ENCODE assay signal across 9 mouse cellular contexts in genomic region chr4:59760636-59761364, GRCm38 (mm10). TPM values are rescaled to one million over a fixed set of nuclear protein-coding genes. Genes with fewer than 3 reads are reported as not detected.
DNase-seq lines count a peak whose midpoint lies in the region; ATAC-seq lines count a peak whose summit lies in the region.
"Had no signal": no experiment of that assay in that cellular context is flagged by ENCODE, and none has a peak within 500 bp of the region (broad histone marks: within the 10 kb centered on the region; RNA-seq: fewer than 3 reads in every experiment).

No protein-coding gene starts in this region.

- H3K4me3 ChIP-seq in midbrain, embryonic 11.5 days (ENCODE audit: low read depth, low read length), result no peak overlapping the region
- H3K4me3 ChIP-seq in midbrain, embryonic 13.5 days (replicated peaks), result no peak overlapping the region
- H3K4me3 ChIP-seq: megakaryocyte, embryonic 14.5 days had no signal

- no peak overlapping the region for H3K9ac ChIP-seq in midbrain, embryonic 11.5 days (ENCODE audit: low read length)
- no peak overlapping the region for H3K9ac ChIP-seq in midbrain, embryonic 13.5 days (replicated peaks)

- DNase-seq in adrenal gland, adult 2 months, result peak; percentile 66
- no peak for DNase-seq in adrenal gland, adult 8-10 months
- peak; percentile 89 for DNase-seq in midbrain, embryonic 11.5 days (ENCODE audit: low spot score, missing footprints)
- DNase-seq in embryo, embryonic 11 days, result peak; percentile 60
- DNase-seq in kidney, postnatal 14 days, result peak; percentile 68
- DNase-seq in right cerebral cortex, postnatal 4 days, result peak; percentile 19
- DNase-seq in layer of hippocampus, postnatal 25 days (ENCODE audit: extremely low spot score in 1 of 2, low spot score in 1 of 2), result no peak

- no peak for ATAC-seq in midbrain, embryonic 11.5 days (ENCODE audit: low FRiP score)
- ATAC-seq in midbrain, embryonic 13.5 days, result no peak

- H3K4me1 ChIP-seq in midbrain, embryonic 11.5 days (ENCODE audit: control insufficient read depth, insufficient read depth, low read length), result peaks cover 6% of the 10 kb centered on the region; the same call in 1 of the 2 replicates
- peaks cover 11% of the 10 kb centered on the region for H3K4me1 ChIP-seq in midbrain, embryonic 13.5 days (replicated peaks)

- H3K4me2 ChIP-seq in midbrain, embryonic 11.5 days, result no peak overlapping the region
- H3K4me2 ChIP-seq in midbrain, embryonic 13.5 days (replicated peaks), result no peak overlapping the region

- no peaks in the 10 kb centered on the region for H3K36me3 ChIP-seq in midbrain, embryonic 11.5 days (ENCODE audit: control insufficient read depth, insufficient read depth, low read length)
- H3K36me3 ChIP-seq in midbrain, embryonic 13.5 days, result no peaks in the 10 kb centered on the region

- H3K27ac ChIP-seq in midbrain, embryonic 11.5 days (ENCODE audit: low read depth, low read length), result no peak overlapping the region
- H3K27ac ChIP-seq in midbrain, embryonic 13.5 days, result no peak overlapping the region

- H3K9me3 ChIP-seq in midbrain, embryonic 11.5 days (ENCODE audit: control insufficient read depth, low read length), result no peaks in the 10 kb centered on the region
- H3K9me3 ChIP-seq in midbrain, embryonic 13.5 days, result no peaks in the 10 kb centered on the region
- H3K9me3 ChIP-seq: megakaryocyte, embryonic 14.5 days had no signal

- H3K27me3 ChIP-seq in midbrain, embryonic 11.5 days (ENCODE audit: control insufficient read depth, insufficient read depth, low read length), result no peaks in the 10 kb centered on the region
- no peaks in the 10 kb centered on the region for H3K27me3 ChIP-seq in midbrain, embryonic 13.5 days
- H3K27me3 ChIP-seq: megakaryocyte, embryonic 14.5 days had no signal

- WGBS in midbrain, embryonic 11.5 days, result 65% methylated on average over 10 of the region's 10 CpGs
- WGBS in midbrain, embryonic 13.5 days, result 61% methylated on average over 10 of the region's 10 CpGs

RNA-seq across cellular contexts. Expression of gene Inip, which starts 40.6 kb away (rescaled TPM):
- 10 to 100 TPM; 16.1 to 18.0 TPM for total RNA-seq in adrenal gland, adult 2 months (2021)
- 5.0 and 6.7 TPM in 2 replicates for polyA plus RNA-seq in adrenal gland, adult 2 months (2012; rRNA removed)
- 10 to 100 TPM; 17.8 to 24.3 (median 19.9) TPM for total RNA-seq in adrenal gland, adult 8-10 months (2022)
- 110 and 121 TPM in 2 replicates for polyA plus RNA-seq in midbrain, embryonic 11.5 days (2014; fragmentation: Nextera tagmentation; extraction: Ambion mirVana)
- 80.1 and 82.0 TPM in 2 replicates for polyA plus RNA-seq in midbrain, embryonic 13.5 days (2015; fragmentation: Nextera tagmentation; extraction: Ambion mirVana)
- 10 to 100 TPM; 25.2 to 25.6 TPM for total RNA-seq in layer of hippocampus, postnatal 25 days (2021)

RNA-seq across cellular contexts. Expression of gene Snx30, which starts 44.8 kb away (rescaled TPM):
- 1 to 10 TPM; 5.3 to 6.6 TPM for total RNA-seq in adrenal gland, adult 2 months (2021)
- polyA plus RNA-seq in adrenal gland, adult 2 months (2012; rRNA removed), result 0.90 and 2.4 TPM in 2 replicates
- 10 to 100 TPM in 1 of 4 experiments, 1 to 10 TPM in 3; 6.6 to 10.2 (median 8.9) TPM for total RNA-seq in adrenal gland, adult 8-10 months (2022)
- 11.8 and 12.3 TPM in 2 replicates for polyA plus RNA-seq in midbrain, embryonic 11.5 days (2014; fragmentation: Nextera tagmentation; extraction: Ambion mirVana)
- 13.7 and 14.3 TPM in 2 replicates for polyA plus RNA-seq in midbrain, embryonic 13.5 days (2015; fragmentation: Nextera tagmentation; extraction: Ambion mirVana)
- total RNA-seq in layer of hippocampus, postnatal 25 days (2021), result 10 to 100 TPM; 38.9 to 47.6 TPM

Comparison
In these comparisons a context has a peak if more than half of its experiments do, and no peak if none do; other contexts are left out.
1. DNase-seq: peak in adrenal gland, adult 2 months (single experiment), midbrain, embryonic 11.5 days (single experiment), embryo, embryonic 11 days (single experiment), kidney, postnatal 14 days (single experiment) and right cerebral cortex, postnatal 4 days (single experiment); none in adrenal gland, adult 8-10 months (single experiment) and layer of hippocampus, postnatal 25 days (0 of 2).